Mouse (Mus musculus): ENCODE results near the gene Rassf5.

The Rassf5 gene

GRCm38 (mm10) chr1:131134942-131135522 is 110.0 kb downstream of the Rassf5 start:
- no peak for DNase-seq

- no peak for DNase-seq
These were observed 110.8 kb downstream of the Rassf5 start for GRCm38 (mm10) chr1:131134231-131134630.

Measured in thymus, postnatal 25 days (tissue).